Mouse (Mus musculus) midbrain, embryonic 15.5 days (tissue): ENCODE measurements at regions not wholly inside any gene's neighbourhood (a gene's known extent, or its start where the extent isn't known, plus 50 kb on each side); places are given as distances from the start of the nearest gene placed in this dataset.

ENCODE experiments used
- ATAC-seq: fragments of 200-750 bp; cut with Nextera tagmentation; replicated peaks from 2 replicates; pipeline ENCODE4 v1.8.0; 2017; ENCODE audit warnings: moderate TSS enrichment
- H3K27ac ChIP-seq: fragments of 300-500 bp; sonication (generic); 2 replicates; pipeline ENCODE4 v1.5.1; 2015; ENCODE audit warnings: mild to moderate bottlenecking, inconsistent platforms
- H3K27me3 ChIP-seq: fragments of 300-500 bp; sonication (generic); replicated peaks from 2 replicates; pipeline ENCODE4 v1.6.1; 2015; ENCODE audit warnings: inconsistent platforms
- H3K36me3 ChIP-seq: fragments of 300-500 bp; sonication (generic); replicated peaks from 2 replicates; pipeline ENCODE4 v1.6.1; 2015; ENCODE audit warnings: inconsistent platforms
- H3K4me1 ChIP-seq: fragments of 300-500 bp; sonication (generic); 2 replicates; pipeline ENCODE4 v1.6.1; 2015; ENCODE audit warnings: inconsistent platforms
- H3K4me2 ChIP-seq: fragments of 300-500 bp; sonication (generic); 2 replicates; pipeline ENCODE4 v1.6.1; 2015; ENCODE audit warnings: inconsistent platforms, mild to moderate bottlenecking, moderate library complexity
- H3K4me3 ChIP-seq: fragments of 300-500 bp; sonication (generic); 2 replicates; pipeline ENCODE4 v1.5.1; 2015; ENCODE audit warnings: mild to moderate bottlenecking, inconsistent platforms
- H3K9ac ChIP-seq: fragments of 300-500 bp; sonication (generic); 2 replicates; pipeline ENCODE4 v1.6.1; 2015; ENCODE audit warnings: mild to moderate bottlenecking, inconsistent platforms
- H3K9me3 ChIP-seq: fragments of 300-500 bp; sonication (generic); 2 replicates; pipeline ENCODE4 v1.6.1; 2016; ENCODE audit warnings: inconsistent platforms
- whole genome bisulfite sequencing: fragments of 180-500 bp; shearing (Covaris S2); methylation state at CpG from one replicate; pipeline ENCODE4 v1.1.7; 2015; ENCODE audit warnings: mixed read lengths; 5-methylcytosine and 5-hydroxymethylcytosine counted together

- 86% methylated on average over 3 of the region's 3 CpGs for WGBS
Measured at GRCm38 (mm10) chr2:21058940-21059339, 90.3 kb upstream of the Arhgap21 start.

GRCm38 (mm10) chr2:21056450-21057210 is 87.9 kb upstream of the Arhgap21 start:
- Histone ChIP-seq H3K27ac (no peak overlapping the region), H3K9ac (no peak overlapping the region), H3K4me3 (no peak overlapping the region), H3K36me3 (no peaks in the 10 kb centered on the region), H3K27me3 (no peaks in the 10 kb centered on the region), H3K4me1 (peaks cover 13% of the 10 kb centered on the region), H3K4me2 (no peak overlapping the region), H3K9me3 (no peaks in the 10 kb centered on the region)
- WGBS: 61% methylated on average over 5 of the region's 5 CpGs
- no peak for ATAC-seq

More at GRCm38 (mm10) chr2:21058940-21059339, 90.3 kb upstream of the Arhgap21 start:
- H3K4me1 ChIP-seq: peaks cover 13% of the 10 kb centered on the region
- H3K27ac ChIP-seq: peak overlapping the region; percentile 56; the same call in 1 of the 2 replicates
- H3K36me3 ChIP-seq: no peaks in the 10 kb centered on the region
- no peak overlapping the region for H3K4me3 ChIP-seq
- no peak for ATAC-seq
- no peaks in the 10 kb centered on the region for H3K9me3 ChIP-seq
- no peak overlapping the region for H3K4me2 ChIP-seq
- H3K27me3 ChIP-seq: no peaks in the 10 kb centered on the region
- no peak overlapping the region for H3K9ac ChIP-seq

GRCm38 (mm10) chr2:21055416-21055815 is 86.7 kb upstream of the Arhgap21 start:
- Histone ChIP-seq H3K27me3 (no peaks in the 10 kb centered on the region), H3K4me1 (peaks cover 12% of the 10 kb centered on the region), H3K27ac (no peak overlapping the region), H3K9me3 (no peaks in the 10 kb centered on the region), H3K36me3 (no peaks in the 10 kb centered on the region), H3K4me2 (no peak overlapping the region), H3K9ac (no peak overlapping the region), H3K4me3 (no peak overlapping the region)
- ATAC-seq: no peak
- WGBS: 88% methylated on average over 3 of the region's 3 CpGs

GRCm38 (mm10) chr2:21054325-21055082 is 85.8 kb upstream of the Arhgap21 start:
- Histone ChIP-seq H3K4me1 (peaks cover 3% of the 10 kb centered on the region; the same call in 1 of the 2 replicates), H3K4me3 (no peak overlapping the region), H3K9me3 (no peaks in the 10 kb centered on the region), H3K36me3 (no peaks in the 10 kb centered on the region), H3K4me2 (no peak overlapping the region), H3K27me3 (no peaks in the 10 kb centered on the region), H3K9ac (no peak overlapping the region), H3K27ac (no peak overlapping the region)
- WGBS: 89% methylated on average over 6 of the region's 6 CpGs
- no peak for ATAC-seq

GRCm38 (mm10) chr2:21053596-21053995 is 84.9 kb upstream of the Arhgap21 start:
- Histone ChIP-seq H3K9ac (no peak overlapping the region), H3K4me1 (0 out of 2 replicates have a peak, but pooled peaks cover 3% of the 10 kb centered on the region), H3K4me3 (no peak overlapping the region), H3K27ac (no peak overlapping the region), H3K4me2 (no peak overlapping the region), H3K27me3 (no peaks in the 10 kb centered on the region), H3K9me3 (no peaks in the 10 kb centered on the region), H3K36me3 (no peaks in the 10 kb centered on the region)
- no peak for ATAC-seq
- WGBS: 90% methylated on average over 5 of the region's 5 CpGs

GRCm38 (mm10) chr2:21048996-21049395 is 80.3 kb upstream of the Arhgap21 start:
- no peak overlapping the region for H3K9ac ChIP-seq
- H3K4me3 ChIP-seq: no peak overlapping the region
- H3K4me1 ChIP-seq: peaks cover 9% of the 10 kb centered on the region
- no peaks in the 10 kb centered on the region for H3K9me3 ChIP-seq
- no peak overlapping the region for H3K4me2 ChIP-seq
- H3K27ac ChIP-seq: no peak overlapping the region
- peak; percentile 65 for ATAC-seq
- 24% methylated on average over 5 of the region's 5 CpGs for WGBS
- no peaks in the 10 kb centered on the region for H3K36me3 ChIP-seq
- no peaks in the 10 kb centered on the region for H3K27me3 ChIP-seq

GRCm38 (mm10) chr2:21048226-21048625 is 79.5 kb upstream of the Arhgap21 start:
- peak overlapping the region; percentile 15; the same call in 1 of the 2 replicates for H3K27ac ChIP-seq
- H3K9me3 ChIP-seq: no peaks in the 10 kb centered on the region
- H3K4me2 ChIP-seq: no peak overlapping the region
- H3K27me3 ChIP-seq: no peaks in the 10 kb centered on the region
- peaks cover 13% of the 10 kb centered on the region for H3K4me1 ChIP-seq
- WGBS: 85% methylated on average over 6 of the region's 6 CpGs
- no peaks in the 10 kb centered on the region for H3K36me3 ChIP-seq
- H3K9ac ChIP-seq: no peak overlapping the region
- ATAC-seq: no peak
- no peak overlapping the region for H3K4me3 ChIP-seq

GRCm38 (mm10) chr2:21046503-21047116 is 77.9 kb upstream of the Arhgap21 start:
- ATAC-seq: no peak
- H3K9ac ChIP-seq: no peak overlapping the region
- H3K36me3 ChIP-seq: no peaks in the 10 kb centered on the region
- no peak overlapping the region for H3K4me3 ChIP-seq
- no peaks in the 10 kb centered on the region for H3K9me3 ChIP-seq
- 22% methylated on average over 9 of the region's 9 CpGs for WGBS
- no peak overlapping the region for H3K27ac ChIP-seq
- H3K4me2 ChIP-seq: no peak overlapping the region
- peaks cover 13% of the 10 kb centered on the region for H3K4me1 ChIP-seq
- H3K27me3 ChIP-seq: no peaks in the 10 kb centered on the region

GRCm38 (mm10) chr2:21044781-21045180 is 76.1 kb upstream of the Arhgap21 start:
- Histone ChIP-seq H3K4me3 (no peak overlapping the region), H3K4me2 (no peak overlapping the region), H3K9me3 (no peaks in the 10 kb centered on the region), H3K4me1 (peaks cover 13% of the 10 kb centered on the region), H3K36me3 (no peaks in the 10 kb centered on the region), H3K9ac (no peak overlapping the region), H3K27ac (no peak overlapping the region), H3K27me3 (no peaks in the 10 kb centered on the region)
- ATAC-seq: no peak
- WGBS: 88% methylated on average over 7 of the region's 7 CpGs

- Histone ChIP-seq H3K9ac (no peak overlapping the region), H3K27me3 (no peaks in the 10 kb centered on the region), H3K36me3 (no peaks in the 10 kb centered on the region), H3K9me3 (no peaks in the 10 kb centered on the region), H3K27ac (no peak overlapping the region), H3K4me3 (no peak overlapping the region), H3K4me1 (peaks cover 10% of the 10 kb centered on the region), H3K4me2 (no peak overlapping the region)
- WGBS: 15% methylated on average over 7 of the region's 7 CpGs
- ATAC-seq: peak; percentile 79
Measured at GRCm38 (mm10) chr2:21044007-21044406, 75.3 kb upstream of the Arhgap21 start.

- H3K9me3 ChIP-seq: no peaks in the 10 kb centered on the region
- no peak overlapping the region for H3K27ac ChIP-seq
- no peaks in the 10 kb centered on the region for H3K36me3 ChIP-seq
- no peak overlapping the region for H3K4me3 ChIP-seq
- no peak overlapping the region for H3K4me2 ChIP-seq
- H3K9ac ChIP-seq: no peak overlapping the region
- no peak for ATAC-seq
- WGBS: 22% methylated on average over 4 of the region's 4 CpGs
- peaks cover 10% of the 10 kb centered on the region for H3K4me1 ChIP-seq
- H3K27me3 ChIP-seq: no peaks in the 10 kb centered on the region
Measured at GRCm38 (mm10) chr2:21043302-21043701, 74.6 kb upstream of the Arhgap21 start.

GRCm38 (mm10) chr2:21037607-21038006 is 68.9 kb upstream of the Arhgap21 start:
- no peak for ATAC-seq
- H3K9ac ChIP-seq: no peak overlapping the region
- H3K4me2 ChIP-seq: no peak overlapping the region
- H3K27me3 ChIP-seq: no peaks in the 10 kb centered on the region
- no peaks in the 10 kb centered on the region for H3K36me3 ChIP-seq
- 74% methylated on average over 3 of the region's 3 CpGs for WGBS
- H3K4me3 ChIP-seq: no peak overlapping the region
- no peaks in the 10 kb centered on the region for H3K9me3 ChIP-seq
- H3K27ac ChIP-seq: no peak overlapping the region
- H3K4me1 ChIP-seq: peaks cover 10% of the 10 kb centered on the region
